ENCODE assay signal across 11 mouse cellular contexts in the genomic region with DNA sequence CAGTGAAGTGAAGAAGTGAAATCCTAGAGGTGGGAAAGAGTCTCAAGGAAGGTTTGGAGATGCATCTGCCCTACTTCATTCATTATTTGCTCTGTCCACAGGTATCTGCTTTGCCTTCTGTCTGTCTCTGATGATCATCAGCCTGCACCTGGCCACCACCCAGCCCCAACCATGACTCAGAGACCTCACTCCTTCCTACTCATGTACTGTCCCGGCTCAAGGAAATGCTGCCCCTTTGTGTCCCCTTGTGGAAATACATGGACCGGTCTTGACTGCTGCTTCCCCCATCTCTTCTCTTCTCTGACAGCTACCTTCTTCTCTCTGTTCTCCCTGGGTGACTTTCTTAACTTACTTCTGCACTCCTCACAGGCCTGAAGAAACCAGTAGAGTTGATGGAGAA. TPM values are rescaled to one million over a fixed set of nuclear protein-coding genes. Genes with fewer than 3 reads are reported as not detected.
DNase-seq lines count a peak whose midpoint lies in the region; ATAC-seq and TF ChIP-seq lines count a peak whose summit lies in the region.
"Had no signal": no experiment of that assay in that cellular context is flagged by ENCODE, and none has a peak within 500 bp of the region (broad histone marks: within the 10 kb centered on the region; RNA-seq: fewer than 3 reads in every experiment).

No protein-coding gene starts in this region.

- H3K79me2 ChIP-seq in CH12.LX (replicated peaks; ENCODE audit: control insufficient read depth, extremely low read depth, insufficient read depth, poor library complexity, severe bottlenecking), result no peaks in the 10 kb centered on the region

- no peak overlapping the region for H3K27ac ChIP-seq in kidney, embryonic 14.5 days (ENCODE audit: low read depth, low read length)
- no peak overlapping the region for H3K27ac ChIP-seq in CH12.LX (ENCODE audit: insufficient read depth, low read depth)
- H3K27ac ChIP-seq in hindbrain, embryonic 16.5 days (ENCODE audit: low read depth, low read length), result no peak overlapping the region
- H3K27ac ChIP-seq: lung, embryonic 15.5 days had no signal

- 54% methylated on average over 2 of the region's 2 CpGs for WGBS in kidney, embryonic 14.5 days
- 55% methylated on average over 2 of the region's 2 CpGs for WGBS in hindbrain, embryonic 16.5 days

- H3K36me3 ChIP-seq in kidney, embryonic 14.5 days (ENCODE audit: control insufficient read depth, insufficient read depth, low read length), result no peaks in the 10 kb centered on the region
- H3K36me3 ChIP-seq in CH12.LX (replicated peaks in 1 of 2; ENCODE audit: control insufficient read depth in 1 of 2, insufficient read depth in 1 of 2, low read length in 1 of 2), result no peaks in the 10 kb centered on the region
- no peaks in the 10 kb centered on the region for H3K36me3 ChIP-seq in hindbrain, embryonic 16.5 days (ENCODE audit: control insufficient read depth, insufficient read depth, low read length)
- H3K36me3 ChIP-seq: lung, embryonic 15.5 days had no signal

- 0 out of 2 replicates have a peak, but pooled peaks have one; percentile 55 for ATAC-seq in kidney, embryonic 14.5 days (ENCODE audit: low FRiP score, low TSS enrichment)
- ATAC-seq in hindbrain, embryonic 16.5 days, result no peak

- in situ Hi-C loops in CH12.LX (cut with MboI; ENCODE audit: low pct_ligation_motif_present, low pct_unique_long_range_greater_than_20kb, low sequenced_read_pairs), result loop anchor here (25.0 kb wide), 1 partner anchor 278 kb away; no protein-coding TSS in a partner anchor

- peak; percentile 78 for TF ChIP-seq RAD21 in CH12.LX (IDR thresholded peaks at IDR 0.05; ENCODE audit: low read depth, low read length)

- dilution Hi-C loops in CH12.LX (cut with MboI; ENCODE audit: extremely low pct_ligation_motif_present, extremely low pct_unique_long_range_greater_than_20kb, low sequenced_read_pairs), result no loop called here

- TF ChIP-seq POLR2A in CH12.LX (IDR thresholded peaks at IDR 0.05; ENCODE audit: low read depth, low read length), result no peak

- H3K9ac ChIP-seq in kidney, embryonic 14.5 days (ENCODE audit: low read depth, low read length), result no peak overlapping the region
- no peak overlapping the region for H3K9ac ChIP-seq in CH12.LX (ENCODE audit: insufficient read depth, low read depth)
- H3K9ac ChIP-seq in hindbrain, embryonic 16.5 days (ENCODE audit: low read depth, low read length), result no peak overlapping the region
- H3K9ac ChIP-seq: lung, embryonic 15.5 days had no signal

- no peaks in the 10 kb centered on the region for H3K9me3 ChIP-seq in kidney, embryonic 14.5 days (ENCODE audit: control insufficient read depth, low read length)
- H3K9me3 ChIP-seq in CH12.LX (replicated peaks; ENCODE audit: low read length), result no peaks in the 10 kb centered on the region
- H3K9me3 ChIP-seq in hindbrain, embryonic 16.5 days (ENCODE audit: control insufficient read depth, low read length), result no peaks in the 10 kb centered on the region
- H3K9me3 ChIP-seq: lung, embryonic 15.5 days had no signal

- no peak for TF ChIP-seq EP300 in CH12.LX (IDR thresholded peaks at IDR 0.05; ENCODE audit: low read length)

- H3K4me2 ChIP-seq in kidney, embryonic 14.5 days (replicated peaks; ENCODE audit: low read depth, low read length), result no peak overlapping the region
- H3K4me2 ChIP-seq in CH12.LX (ENCODE audit: insufficient read depth, low read depth, poor library complexity, severe bottlenecking), result no peak overlapping the region
- H3K4me2 ChIP-seq in hindbrain, embryonic 16.5 days (ENCODE audit: low read length), result no peak overlapping the region
- H3K4me2 ChIP-seq: lung, embryonic 15.5 days had no signal

- H3K27me3 ChIP-seq in kidney, embryonic 14.5 days (ENCODE audit: control insufficient read depth, insufficient read depth, low read length), result no peaks in the 10 kb centered on the region
- H3K27me3 ChIP-seq in CH12.LX (replicated peaks), result no peaks in the 10 kb centered on the region
- no peaks in the 10 kb centered on the region for H3K27me3 ChIP-seq in hindbrain, embryonic 16.5 days (replicated peaks; ENCODE audit: control insufficient read depth, insufficient read depth, low read length)
- H3K27me3 ChIP-seq: lung, embryonic 15.5 days had no signal

- no peak overlapping the region for H3K4me3 ChIP-seq in kidney, embryonic 14.5 days (ENCODE audit: low read length)
- H3K4me3 ChIP-seq in CH12.LX (replicated peaks in 1 of 3; ENCODE audit: low read depth in 2 of 3, low read length in 2 of 3, poor library complexity in 1 of 3), result no peak overlapping the region
- no peak overlapping the region for H3K4me3 ChIP-seq in hindbrain, embryonic 16.5 days (ENCODE audit: low read length)
- H3K4me3 ChIP-seq: lung, embryonic 15.5 days; myocyte had no signal

- TF ChIP-seq CTCF in CH12.LX (conservative IDR thresholded peaks at IDR 0.05 in 1 of 2, IDR thresholded peaks at IDR 0.05 in 1 of 2; ENCODE audit: low read depth in 2 of 2, low read length in 2 of 2), result peak in 1 of 2 experiments; percentile 72; a peak in 2 of 4 replicates

- no peaks in the 10 kb centered on the region for H3K4me1 ChIP-seq in kidney, embryonic 14.5 days (ENCODE audit: control insufficient read depth, insufficient read depth, low read length)
- peaks cover 2 to 3% of the 10 kb centered on the region in 2 experiments; a peak in 1 of 4 replicates for H3K4me1 ChIP-seq in CH12.LX (ENCODE audit: control insufficient read depth in 1 of 2, insufficient read depth in 2 of 2)
- no peaks in the 10 kb centered on the region for H3K4me1 ChIP-seq in hindbrain, embryonic 16.5 days (ENCODE audit: control insufficient read depth, insufficient read depth, low read depth, low read length)
- H3K4me1 ChIP-seq: lung, embryonic 15.5 days had no signal

- DNase-seq in kidney, postnatal 25 days, result no peak
- DNase-seq in CH12.LX (ENCODE audit: extremely low read depth), result peak; percentile 61
- peak; percentile 49 to 52 for DNase-seq in adrenal gland, postnatal 36 days
- peak; percentile 38 for DNase-seq in kidney, postnatal 10 days
- DNase-seq in right cerebral cortex, postnatal 14 days, result no peak
- no peak for DNase-seq in thymus, postnatal 14 days
- DNase-seq: cerebellum, adult 8-10 months had no signal

TF ChIP-seq in CH12.LX, 34 proteins besides CTCF, POLR2A, EP300 and RAD21:
- no peak for TF ChIP-seq NELFE (IDR thresholded peaks at IDR 0.05; ENCODE audit: low read depth, low read length)
- TF ChIP-seq CHD1 (IDR thresholded peaks at IDR 0.05; ENCODE audit: low read depth, low read length), result no peak
- TF ChIP-seq JUN (IDR thresholded peaks at IDR 0.05; ENCODE audit: insufficient read depth, low read depth, low read length), result no peak
- peak; percentile 62 for TF ChIP-seq SMC3 (IDR thresholded peaks at IDR 0.05; ENCODE audit: low read depth, low read length)
- no peak for TF ChIP-seq CHD2 (IDR thresholded peaks at IDR 0.05; ENCODE audit: low read length)
- TF ChIP-seq ELF1 (IDR thresholded peaks at IDR 0.05; ENCODE audit: low read depth, low read length), result no peak
TF ChIP-seq in CH12.LX: peak in this region for 1.

RNA-seq across cellular contexts. Expression of gene Eif2b5, which starts 8.0 kb away (rescaled TPM):
- polyA plus RNA-seq in kidney, embryonic 14.5 days (2014; fragmentation: Nextera tagmentation; extraction: Ambion mirVana), result 68.6 and 115 TPM in 2 replicates
- total RNA-seq in CH12.LX (2012; rRNA removed) (179 and 208 TPM in 2 replicates), CH12.LX (2014; rRNA removed) (183 and 203 TPM in 2 replicates)
- polyA plus RNA-seq in CH12.LX (2012; ENCODE audit: insufficient read length, low read depth), result 139 and 151 TPM in 2 replicates
- total RNA-seq in adrenal gland, postnatal 36 days (2021), result 10 to 100 TPM; 62.4 to 62.6 TPM
- polyA plus RNA-seq in hindbrain, embryonic 16.5 days (2015; fragmentation: Nextera tagmentation; extraction: Ambion mirVana), result 97.3 and 104 TPM in 2 replicates

RNA-seq across cellular contexts. Expression of gene Dvl3, which starts 26.2 kb away (rescaled TPM):
- polyA plus RNA-seq in kidney, embryonic 14.5 days (2014; fragmentation: Nextera tagmentation; extraction: Ambion mirVana), result 29.1 and 30.5 TPM in 2 replicates
- total RNA-seq in CH12.LX (2012; rRNA removed) (7.6 and 7.7 TPM in 2 replicates), CH12.LX (2014; rRNA removed) (1.8 and 1.9 TPM in 2 replicates)
- 14.8 and 16.9 TPM in 2 replicates for polyA plus RNA-seq in CH12.LX (2012; ENCODE audit: insufficient read length, low read depth)
- total RNA-seq in adrenal gland, postnatal 36 days (2021), result 10 to 100 TPM; 40.7 to 45.2 TPM
- polyA plus RNA-seq in hindbrain, embryonic 16.5 days (2015; fragmentation: Nextera tagmentation; extraction: Ambion mirVana), result 28.5 and 40.4 TPM in 2 replicates

RNA-seq across cellular contexts. Expression of gene Ap2m1, which starts 44.7 kb away (rescaled TPM):
- 607 TPM in 2 replicates for polyA plus RNA-seq in kidney, embryonic 14.5 days (2014; fragmentation: Nextera tagmentation; extraction: Ambion mirVana)
- total RNA-seq in CH12.LX (2012; rRNA removed) (315 and 343 TPM in 2 replicates), CH12.LX (2014; rRNA removed) (375 and 415 TPM in 2 replicates)
- polyA plus RNA-seq in CH12.LX (2012; ENCODE audit: insufficient read length, low read depth), result 304 and 319 TPM in 2 replicates
- 100 to 1,000 TPM; 279 to 383 TPM for total RNA-seq in adrenal gland, postnatal 36 days (2021)
- polyA plus RNA-seq in hindbrain, embryonic 16.5 days (2015; fragmentation: Nextera tagmentation; extraction: Ambion mirVana), result 1,253 and 1,320 TPM in 2 replicates

RNA-seq across cellular contexts. Expression of gene Abcf3, which starts 57.8 kb away (rescaled TPM):
- polyA plus RNA-seq in kidney, embryonic 14.5 days (2014; fragmentation: Nextera tagmentation; extraction: Ambion mirVana), result 42.6 and 44.5 TPM in 2 replicates
- 48.6 and 61.4 TPM in 2 replicates for total RNA-seq in CH12.LX (2012; rRNA removed)
- total RNA-seq in CH12.LX (2014; rRNA removed), result 46.9 and 55.7 TPM in 2 replicates
- 98.0 and 98.9 TPM in 2 replicates for polyA plus RNA-seq in CH12.LX (2012; ENCODE audit: insufficient read length, low read depth)
- total RNA-seq in adrenal gland, postnatal 36 days (2021), result 10 to 100 TPM; 86.0 to 95.3 TPM
- 81.0 and 90.7 TPM in 2 replicates for polyA plus RNA-seq in hindbrain, embryonic 16.5 days (2015; fragmentation: Nextera tagmentation; extraction: Ambion mirVana)

Comparison
In these comparisons a context has a peak if more than half of its experiments do, and no peak if none do; other contexts are left out.
1. DNase-seq: peak in CH12.LX (single experiment), adrenal gland, postnatal 36 days (2 of 2) and kidney, postnatal 10 days (single experiment); none in kidney, postnatal 25 days (0 of 2), right cerebral cortex, postnatal 14 days (single experiment) and thymus, postnatal 14 days (single experiment).